Mouse (Mus musculus): ENCODE results near the gene Yaf2.
A peak's percentile ranks its signal among the peaks of the same experiment; 100 is the strongest.

Yaf2 gene

DNA sequence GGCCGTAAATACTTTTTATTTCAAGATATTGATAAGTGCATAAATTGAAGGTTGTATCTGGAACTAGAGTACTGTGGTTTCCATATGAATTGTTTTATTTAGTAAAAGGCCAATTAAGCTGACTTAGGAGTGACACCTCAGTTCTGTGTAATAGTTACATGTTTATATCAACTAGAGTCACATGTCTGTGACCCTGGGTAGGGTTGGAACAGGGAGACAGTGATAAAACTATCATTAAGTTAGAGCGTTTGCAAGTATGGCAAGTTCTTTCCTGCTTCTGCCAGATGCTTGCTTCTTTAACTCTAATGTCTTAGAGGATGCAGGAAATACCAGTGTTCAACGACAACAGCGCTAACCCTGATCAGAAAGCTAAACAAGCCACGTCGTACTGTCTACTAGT lies 52.4 kb downstream of the Yaf2 start:
- DNase-seq = no peak

DNA sequence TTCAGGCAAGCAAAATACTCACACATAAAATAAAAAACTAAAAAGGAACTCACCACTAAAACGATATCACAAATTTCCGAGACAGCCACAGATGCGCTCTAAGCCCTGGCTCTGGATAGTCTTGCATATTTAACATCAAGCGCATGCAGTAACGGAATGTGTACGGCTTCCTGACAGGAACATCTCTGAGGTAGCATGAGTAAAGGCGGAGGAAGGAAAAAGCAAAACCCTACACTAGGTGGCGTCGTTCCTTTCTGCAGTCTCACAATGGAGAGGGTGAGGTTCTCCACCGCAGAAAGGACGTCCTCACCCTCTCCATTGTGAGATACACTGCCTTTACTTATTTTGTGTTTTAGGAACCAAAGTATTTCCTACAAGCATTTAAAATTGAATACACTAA lies 53.4 kb downstream of the Yaf2 start:
- DNase-seq = peak; percentile 23

DNA sequence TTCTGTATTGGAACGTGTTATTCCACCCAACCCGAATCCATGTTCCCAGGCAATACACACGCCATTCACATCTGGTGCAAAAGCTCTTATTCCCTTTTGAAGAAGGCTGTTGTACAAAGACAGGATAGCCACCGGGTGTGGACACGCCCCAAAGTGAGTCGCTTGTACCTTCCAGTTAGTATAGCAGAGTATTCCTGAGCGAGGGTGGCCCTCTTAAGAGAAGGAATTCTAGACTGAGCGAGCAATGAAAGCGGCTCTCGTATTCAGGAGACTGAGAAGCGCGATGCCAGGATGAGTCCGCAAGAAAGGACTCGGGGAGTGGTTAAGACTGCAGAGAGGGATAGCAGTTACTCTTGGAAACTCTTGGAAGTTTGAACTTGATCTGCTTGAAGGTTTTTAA lies 60.5 kb downstream of the Yaf2 start:
- no peak for DNase-seq

DNA sequence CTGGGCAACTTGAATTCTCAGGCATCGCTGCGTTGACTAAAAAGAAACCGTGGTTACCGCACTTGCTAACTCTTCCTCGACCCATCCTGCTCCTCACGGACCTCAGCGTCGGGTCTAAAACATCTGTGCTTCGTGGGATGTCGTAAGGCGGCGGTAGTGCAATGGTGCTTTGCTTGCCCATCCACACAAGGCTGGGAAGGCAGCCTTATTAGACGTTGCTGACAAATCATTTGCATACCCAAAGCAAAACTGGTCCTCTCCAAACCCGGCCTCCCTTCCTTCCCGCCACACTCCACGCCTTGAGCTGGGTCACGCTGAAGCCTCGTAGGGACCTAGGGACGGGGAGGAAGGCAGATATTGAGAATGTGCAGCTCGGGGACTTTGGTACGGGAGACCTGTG lies 61.1 kb downstream of the Yaf2 start:
- DNase-seq = no peak

DNA sequence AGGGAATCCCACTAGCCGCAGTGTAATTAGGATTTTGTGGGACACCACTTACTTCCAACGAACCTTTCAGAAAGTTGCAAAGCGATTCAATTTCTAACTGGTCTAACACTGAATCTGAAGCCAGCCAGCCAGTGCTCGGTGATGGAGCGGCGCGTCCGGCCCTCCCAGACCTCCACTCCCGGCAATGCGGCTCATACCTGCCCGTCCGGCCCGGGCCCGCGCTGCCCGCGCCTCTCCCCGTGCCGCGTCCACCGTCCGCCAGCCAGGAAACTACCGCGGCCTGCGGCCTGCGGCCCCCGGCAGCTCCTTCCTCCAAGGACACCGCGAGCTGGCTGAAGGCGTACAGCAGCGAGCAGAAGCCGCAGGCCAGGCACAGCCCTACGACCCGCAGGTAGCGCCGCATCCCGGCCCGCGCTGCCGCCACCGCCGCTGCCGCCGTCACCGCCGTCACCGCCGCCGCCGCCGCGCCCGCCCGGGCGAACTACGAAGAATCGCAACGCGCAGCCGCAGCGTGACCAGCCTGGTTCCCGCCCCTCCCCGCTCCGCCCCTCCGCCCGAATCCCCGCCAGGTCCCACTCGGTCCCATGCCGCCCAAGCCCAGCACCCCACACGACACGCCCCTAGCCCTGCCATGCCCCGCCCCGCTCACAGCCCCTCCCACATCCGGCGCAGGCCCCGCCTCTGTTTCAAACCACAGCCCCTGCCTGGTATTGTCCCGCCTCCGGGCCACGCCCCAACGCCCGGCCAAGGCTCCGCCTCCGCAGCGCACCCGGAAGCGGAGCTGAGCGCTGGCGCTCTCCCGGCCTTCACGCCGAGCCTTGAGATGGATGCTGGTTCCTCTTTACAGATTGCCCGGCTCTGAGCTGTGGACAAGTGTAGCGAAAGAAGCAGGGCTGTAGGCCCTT lies 61.8 kb downstream of the Yaf2 start, which contains the start of gene Gxylt1:
TSS of gene Gxylt1 (minus strand) at position 501 of the 905 bp plus-strand sequence.
- DNase-seq = peak; percentile 99

DNA sequence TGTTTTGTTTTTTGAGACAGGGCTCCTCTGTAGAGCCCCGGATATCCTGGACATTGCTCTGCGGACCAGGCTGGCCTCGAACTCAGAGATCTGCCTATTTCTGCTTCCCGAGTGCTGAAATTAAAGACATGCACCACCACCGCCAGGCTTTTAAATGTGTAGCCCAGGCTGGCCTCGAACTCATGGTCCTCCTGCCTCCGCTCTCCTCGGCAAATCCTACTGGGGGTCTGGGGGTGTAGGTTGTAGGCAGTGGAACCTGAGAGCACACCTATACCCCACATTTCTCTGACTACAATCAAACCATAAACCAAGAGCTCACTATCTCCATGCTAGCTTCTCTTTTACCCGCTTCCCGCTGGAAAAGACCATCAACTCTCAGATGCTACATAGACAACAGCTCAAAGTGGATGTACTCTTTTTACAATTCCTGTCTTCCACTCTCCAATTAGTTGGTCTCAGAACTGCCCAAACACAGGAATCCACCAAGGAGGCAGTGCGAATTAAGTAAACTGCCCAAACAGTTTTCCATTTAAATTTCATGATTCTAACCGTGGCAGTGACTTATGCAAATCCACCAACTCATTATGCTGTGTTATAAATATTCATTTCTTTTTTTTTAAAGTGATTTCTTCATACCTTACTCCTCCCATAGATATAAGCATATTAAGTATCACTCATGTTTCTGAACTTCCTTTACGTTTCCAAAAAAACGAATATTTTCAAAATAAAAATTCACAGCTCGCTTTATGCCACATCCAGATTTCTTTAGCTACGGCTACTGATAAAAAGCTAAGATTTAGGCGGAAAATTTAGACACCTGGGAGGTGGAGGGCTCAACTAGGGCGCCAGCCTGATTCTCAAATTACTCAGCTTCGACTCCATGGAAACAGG lies 62.7 kb downstream of the Yaf2 start:
- no peak for DNase-seq

DNA sequence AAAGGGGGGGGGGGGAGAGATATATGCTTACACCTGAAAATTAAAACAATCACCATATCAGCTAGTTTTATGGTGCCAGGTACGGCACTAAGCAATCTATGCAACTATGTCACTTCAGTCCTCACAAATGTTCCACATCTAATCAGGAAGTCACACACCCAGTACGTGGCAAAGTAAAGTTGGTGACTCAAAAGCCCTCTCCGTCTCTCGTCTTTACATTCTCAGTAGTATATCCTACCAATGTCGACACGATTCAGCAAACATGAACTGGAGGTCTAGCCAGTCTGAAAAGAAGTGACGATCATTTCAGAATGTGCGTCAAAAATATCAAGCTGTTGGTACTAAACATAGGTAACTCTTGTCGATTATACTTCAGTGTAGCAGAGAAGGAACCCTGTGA lies 63.8 kb downstream of the Yaf2 start:
- no peak for DNase-seq

DNA sequence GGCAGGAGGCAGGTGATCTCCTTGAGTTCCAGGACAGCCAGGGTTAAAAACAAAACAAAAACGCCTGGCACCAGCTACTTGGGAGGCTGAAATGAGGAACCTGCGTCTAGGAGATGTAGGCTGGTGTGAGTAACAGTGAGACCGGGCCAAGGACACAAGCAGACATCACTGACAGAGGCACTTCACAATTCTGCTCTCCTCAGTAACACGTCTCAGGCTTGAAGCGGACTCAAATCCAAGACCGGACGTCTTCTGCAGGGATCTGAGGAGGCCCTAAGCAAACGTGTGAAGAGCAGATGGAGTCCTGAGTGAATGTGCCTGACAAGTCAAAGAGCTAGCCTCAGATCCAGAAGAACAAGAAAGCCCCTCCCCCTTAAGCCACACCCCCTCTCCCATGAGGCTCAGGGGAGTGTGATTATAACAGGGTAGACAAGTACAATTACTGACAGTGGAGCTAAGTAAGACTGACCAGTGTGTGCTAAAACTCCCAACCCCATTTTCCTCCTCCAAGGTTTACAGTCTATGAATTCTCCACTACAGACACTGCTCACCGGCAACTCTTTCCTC lies 66.4 kb downstream of the Yaf2 start:
- no peak for DNase-seq

DNA sequence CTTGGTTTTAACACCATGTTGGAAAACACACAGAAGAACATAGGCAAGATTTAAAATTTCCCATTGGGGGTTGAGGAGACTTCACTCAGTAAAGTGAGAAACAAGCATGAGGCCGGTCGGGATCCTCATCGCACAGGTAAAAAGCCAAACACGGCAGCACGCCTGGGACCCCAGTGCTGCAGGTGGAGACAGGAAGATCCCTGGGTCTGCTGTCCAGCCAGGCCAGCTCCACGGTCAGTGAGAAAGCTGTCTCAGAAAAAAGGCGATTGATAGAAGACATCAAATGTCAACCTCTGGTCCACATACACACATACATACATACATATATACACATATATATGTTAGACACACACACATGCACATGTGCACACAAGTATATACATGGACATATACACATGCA lies 67.2 kb downstream of the Yaf2 start:
- no peak for DNase-seq

DNA sequence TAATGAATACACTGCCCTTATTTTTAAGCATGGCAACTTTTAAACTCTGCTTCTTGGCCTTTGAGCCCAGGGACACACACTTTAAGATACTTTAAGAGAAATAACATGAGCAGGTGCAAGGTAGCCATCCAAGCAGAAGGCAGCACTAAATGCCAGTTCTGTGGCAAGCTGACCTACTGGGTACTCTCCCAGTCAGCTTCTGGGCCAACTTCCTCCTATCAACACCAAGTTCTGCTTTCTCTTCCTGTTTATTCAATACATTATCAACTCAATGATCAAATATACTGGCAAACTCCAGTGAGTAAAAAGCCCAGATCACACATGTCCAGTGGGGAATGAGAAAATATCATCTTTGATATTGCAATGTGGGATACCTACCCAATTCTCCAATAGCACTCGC lies 68.7 kb downstream of the Yaf2 start:
- no peak for DNase-seq

DNA sequence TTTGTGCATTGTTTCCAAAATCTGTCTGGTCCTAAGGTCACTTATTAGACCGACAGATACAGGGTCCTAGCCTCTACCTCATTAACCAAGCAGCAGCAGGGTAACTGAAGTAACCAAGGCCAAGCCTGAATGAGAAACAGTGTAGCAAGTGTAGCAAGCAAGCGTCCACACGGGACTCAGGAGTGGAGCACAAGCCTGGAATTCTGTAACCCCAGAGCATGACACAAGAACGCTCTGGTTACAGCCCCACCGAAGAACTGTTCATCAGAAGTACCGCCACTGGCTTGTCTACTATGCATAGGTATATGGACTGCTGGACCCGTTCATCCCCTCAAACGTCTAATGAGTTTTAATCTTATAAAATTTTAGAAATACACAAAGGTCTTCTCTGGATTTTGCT lies 69.3 kb downstream of the Yaf2 start:
- DNase-seq = no peak

DNA sequence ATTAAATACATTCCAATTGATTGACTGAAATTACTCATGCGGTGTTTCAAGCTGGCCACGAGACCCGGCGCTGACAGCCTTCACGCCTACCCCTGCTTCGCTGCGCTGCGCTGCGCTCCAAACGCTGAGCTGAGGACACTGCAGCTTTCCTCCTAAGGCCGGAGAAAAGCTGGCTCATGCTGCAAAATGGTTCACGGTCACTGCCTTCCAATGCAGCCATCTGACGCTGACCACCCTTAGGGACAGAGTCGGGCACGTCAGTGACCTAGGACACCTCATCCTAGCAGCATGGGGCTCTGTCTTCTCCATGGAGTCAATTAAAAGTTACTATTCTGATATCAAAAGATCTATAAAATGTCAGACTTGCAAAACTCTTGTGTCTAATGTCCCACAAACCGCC lies 70.4 kb downstream of the Yaf2 start:
- DNase-seq = no peak

DNA sequence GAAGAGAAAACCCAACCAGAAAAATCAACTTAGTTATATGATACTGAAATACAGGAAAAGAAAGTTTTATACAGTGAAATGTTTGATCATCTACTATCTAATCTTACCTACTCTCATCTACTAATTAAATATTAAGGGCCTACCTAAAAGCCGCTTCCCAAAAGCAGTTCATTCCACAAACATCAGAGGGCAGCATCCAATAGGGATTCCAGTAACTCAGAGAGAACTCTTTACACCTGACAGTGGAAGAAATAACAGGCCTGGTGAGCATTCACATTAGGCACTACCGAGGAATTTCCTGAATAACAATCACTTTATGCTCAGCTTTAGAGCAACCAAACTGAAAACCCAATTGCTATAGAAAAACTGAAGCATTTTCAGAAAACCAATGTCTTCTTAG lies 71.0 kb downstream of the Yaf2 start:
- DNase-seq = peak; percentile 50

DNA sequence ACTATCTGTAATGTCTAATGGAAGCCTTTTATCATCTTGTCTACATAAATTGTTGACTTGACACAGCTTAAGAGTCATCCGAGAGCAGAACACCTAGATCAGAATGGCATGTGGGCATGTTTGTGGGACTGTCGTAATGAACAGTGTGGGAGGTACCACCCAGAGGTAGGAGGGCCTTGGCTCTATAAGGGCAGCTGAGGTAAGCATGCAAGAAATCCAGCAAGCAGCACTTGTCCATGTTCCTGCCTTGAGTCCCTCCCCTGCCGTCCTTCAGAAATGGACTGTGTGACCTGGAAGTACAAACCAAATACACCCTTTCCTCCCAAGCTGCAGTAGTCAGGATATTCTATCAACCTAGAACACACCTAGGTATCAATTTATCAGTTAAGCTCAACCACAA lies 71.5 kb downstream of the Yaf2 start:
- no peak for DNase-seq

DNA sequence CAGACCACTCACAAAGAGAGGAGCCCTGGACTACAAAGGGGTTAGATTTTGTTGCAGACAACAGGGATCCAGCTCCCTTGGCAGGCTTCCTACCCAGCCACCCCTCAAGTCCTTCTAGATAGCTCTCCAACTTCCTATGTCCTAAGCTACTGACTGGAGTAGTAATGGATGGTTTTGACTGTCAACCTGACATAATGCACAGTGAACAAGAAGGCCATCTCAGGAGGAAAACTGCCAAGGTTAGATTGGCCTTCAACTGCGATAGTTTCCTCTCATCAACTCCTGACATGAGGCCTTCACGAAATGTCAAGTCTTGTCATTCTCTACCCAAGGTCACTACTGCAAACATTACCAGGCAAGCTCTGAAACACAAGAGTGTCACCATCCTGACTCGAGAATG lies 72.5 kb downstream of the Yaf2 start:
- DNase-seq = no peak

DNA sequence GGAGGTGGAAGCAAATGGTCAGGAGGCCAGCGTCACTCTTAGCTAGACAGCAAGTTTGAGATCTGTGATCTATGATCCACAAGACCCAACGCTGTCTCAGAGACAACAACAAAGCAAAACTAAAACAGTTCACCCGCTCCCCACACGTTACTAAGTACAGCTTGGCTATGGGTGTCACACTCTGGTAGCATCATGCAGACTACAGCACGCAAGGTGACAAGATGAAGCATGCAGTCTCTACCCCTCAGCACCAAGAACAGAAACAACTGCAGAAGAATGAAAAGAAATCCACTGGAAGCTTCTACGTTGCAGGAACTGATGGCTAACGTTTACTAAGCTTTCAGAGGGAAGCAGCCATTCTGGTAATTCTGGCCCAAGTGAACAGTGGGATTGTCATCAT lies 73.2 kb downstream of the Yaf2 start:
- no peak for DNase-seq

DNA sequence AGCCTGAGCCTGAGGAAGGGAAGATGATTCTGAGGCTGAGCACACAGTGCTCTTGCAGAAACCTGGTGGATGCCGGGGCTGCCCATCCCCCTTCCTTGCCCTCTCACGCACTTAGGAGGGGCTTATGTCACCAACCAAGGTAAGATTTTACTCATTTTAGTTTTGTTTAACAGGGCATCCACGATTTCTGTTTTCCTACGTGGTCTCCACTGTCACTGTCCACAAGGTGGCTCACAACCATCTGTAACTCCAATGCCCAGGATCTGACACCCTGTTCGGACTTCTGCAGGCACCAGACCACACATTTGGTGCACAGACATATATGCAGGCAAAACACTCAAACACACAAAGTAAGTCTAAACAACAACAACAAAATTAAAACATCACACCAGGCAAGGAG lies 73.9 kb downstream of the Yaf2 start:
- DNase-seq = no peak

DNA sequence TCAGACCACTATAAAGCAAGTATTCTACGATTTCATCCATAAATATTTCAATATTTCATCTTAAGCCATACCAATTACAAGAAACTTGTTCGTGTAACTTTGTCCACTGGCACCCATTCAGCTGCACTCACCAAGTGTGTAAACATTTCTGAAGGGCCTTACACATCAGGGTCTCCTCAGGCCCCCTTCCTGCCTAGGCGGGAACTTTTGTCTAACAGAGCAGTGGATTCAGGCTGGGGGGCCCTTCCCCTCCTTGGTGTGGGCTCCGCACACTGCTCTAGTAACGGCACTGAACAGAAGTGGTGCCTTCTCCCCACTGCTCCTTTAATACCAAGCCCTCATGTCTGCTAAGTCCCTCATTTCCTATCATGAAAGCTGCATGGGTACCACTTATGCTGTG lies 74.5 kb downstream of the Yaf2 start:
- no peak for DNase-seq

DNA sequence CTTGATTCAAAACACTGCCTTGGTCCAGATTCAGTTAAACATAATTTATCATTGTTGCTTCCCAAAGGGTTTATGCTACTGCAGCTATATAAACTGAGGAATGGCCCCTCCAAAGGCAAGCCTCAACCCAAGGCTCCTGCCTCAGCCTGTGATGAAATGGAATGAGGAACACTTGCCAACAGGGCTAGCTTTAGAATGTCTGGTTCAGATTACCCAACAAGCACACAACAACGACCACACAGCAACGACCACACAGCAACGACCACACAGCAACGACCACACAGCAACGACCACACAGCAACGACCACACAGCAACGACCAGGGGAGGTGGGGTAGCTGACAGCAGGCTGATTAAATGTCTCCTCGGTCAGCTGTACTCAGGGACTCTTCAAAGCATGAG lies 76.8 kb downstream of the Yaf2 start:
- DNase-seq = no peak

DNA sequence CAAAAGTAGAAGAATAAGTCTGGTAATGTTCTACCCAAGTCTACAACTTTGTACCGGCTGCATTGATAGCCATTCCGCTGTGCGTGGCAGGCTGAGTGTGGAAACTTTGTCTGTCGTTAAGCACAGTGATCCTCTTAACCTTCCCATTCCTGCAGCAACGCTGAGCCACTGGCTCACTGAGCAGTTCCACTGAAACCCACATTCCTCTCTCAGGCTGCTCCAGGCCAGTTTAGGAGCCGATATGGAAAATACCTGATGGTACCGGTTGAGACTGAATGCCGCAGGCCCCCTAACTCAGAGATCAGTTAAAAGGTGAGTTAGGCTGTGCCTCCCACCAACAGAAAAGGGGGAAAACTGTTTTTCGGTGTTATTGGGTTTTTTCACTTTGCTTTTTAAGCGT lies 81.4 kb downstream of the Yaf2 start:
- DNase-seq = no peak

DNA sequence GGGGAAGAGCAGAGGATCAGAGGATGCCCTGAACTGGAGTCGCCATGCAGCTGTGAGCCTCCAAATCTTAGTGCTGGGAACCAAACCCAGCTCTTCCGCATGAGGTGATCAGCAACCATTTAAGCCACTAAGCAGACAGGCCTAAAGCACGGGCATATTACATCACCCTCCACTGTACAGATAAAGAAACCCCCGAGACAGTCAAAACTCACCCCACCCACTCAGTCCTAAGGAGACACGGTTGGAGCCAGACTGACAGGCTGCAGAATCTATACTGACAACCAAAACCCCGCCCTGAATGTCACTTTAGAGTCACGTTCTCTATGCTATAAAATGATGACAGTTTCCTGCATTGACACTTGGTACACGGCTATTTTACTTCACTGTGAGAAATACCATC lies 83.6 kb downstream of the Yaf2 start:
- no peak for DNase-seq

DNA sequence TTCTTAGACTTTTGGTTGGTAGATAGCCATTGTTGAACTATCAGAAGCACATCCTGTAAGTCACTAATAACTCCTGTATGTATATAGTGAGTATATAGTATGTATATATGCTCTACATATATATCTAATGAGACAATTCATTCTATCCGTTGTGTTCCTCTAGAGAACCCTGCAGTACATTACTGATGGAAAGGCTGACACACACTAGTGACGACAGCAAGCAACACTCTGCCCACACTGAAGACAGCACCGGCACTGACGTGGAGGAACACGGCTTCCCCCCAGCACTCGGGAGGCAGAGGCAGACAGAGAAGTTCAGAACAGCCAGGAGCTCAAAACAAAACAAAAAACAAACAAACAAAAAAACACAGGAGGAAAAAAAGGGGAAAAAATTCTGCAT lies 84.3 kb downstream of the Yaf2 start:
- no peak for DNase-seq

DNA sequence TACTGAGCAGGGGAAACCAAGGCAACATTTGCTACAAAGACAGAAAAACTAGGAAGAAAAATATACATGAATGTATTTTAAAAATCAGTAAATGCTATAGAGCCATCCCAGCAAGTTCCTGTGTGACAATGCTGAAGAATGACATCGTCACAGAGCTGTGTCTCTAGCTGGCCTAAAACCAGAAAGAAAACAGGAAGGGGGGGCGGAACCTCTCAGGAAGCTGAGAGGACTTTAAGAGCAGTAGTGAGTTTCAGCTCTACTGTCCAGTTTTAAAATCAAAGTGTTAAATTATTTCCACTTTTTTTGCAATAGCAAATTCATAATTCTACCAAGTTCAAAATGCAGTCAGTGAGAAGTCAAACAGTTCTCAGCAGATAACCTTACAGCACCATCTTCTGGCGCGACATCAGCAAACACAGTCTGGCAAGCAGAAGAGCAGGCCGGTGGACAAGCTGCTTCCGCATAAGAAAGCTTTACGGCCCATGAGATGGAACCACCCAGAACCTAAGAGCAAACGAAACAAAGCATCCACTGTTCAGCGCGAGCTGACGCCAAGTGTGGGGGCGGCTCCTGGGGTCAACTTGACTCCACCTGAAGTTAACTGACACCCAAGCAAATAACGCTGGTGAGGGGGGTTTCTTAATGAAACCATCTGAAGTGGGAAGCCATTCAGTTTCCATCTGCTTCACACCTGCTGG lies 85.0 kb downstream of the Yaf2 start:
- DNase-seq = peak; percentile 34

Data from right cerebral cortex, postnatal 14 days (tissue).